Mouse (Mus musculus) ZHBTc4 (cell line): Measurements from ENCODE around the gene Fdxacb1.

Experiments
- DNase-seq: peaks from one replicate; pipeline ENCODE4 v3.0.0-alpha.2; 2011; ENCODE audit warnings: low read depth, low spot score

Gene Fdxacb1

DNA sequence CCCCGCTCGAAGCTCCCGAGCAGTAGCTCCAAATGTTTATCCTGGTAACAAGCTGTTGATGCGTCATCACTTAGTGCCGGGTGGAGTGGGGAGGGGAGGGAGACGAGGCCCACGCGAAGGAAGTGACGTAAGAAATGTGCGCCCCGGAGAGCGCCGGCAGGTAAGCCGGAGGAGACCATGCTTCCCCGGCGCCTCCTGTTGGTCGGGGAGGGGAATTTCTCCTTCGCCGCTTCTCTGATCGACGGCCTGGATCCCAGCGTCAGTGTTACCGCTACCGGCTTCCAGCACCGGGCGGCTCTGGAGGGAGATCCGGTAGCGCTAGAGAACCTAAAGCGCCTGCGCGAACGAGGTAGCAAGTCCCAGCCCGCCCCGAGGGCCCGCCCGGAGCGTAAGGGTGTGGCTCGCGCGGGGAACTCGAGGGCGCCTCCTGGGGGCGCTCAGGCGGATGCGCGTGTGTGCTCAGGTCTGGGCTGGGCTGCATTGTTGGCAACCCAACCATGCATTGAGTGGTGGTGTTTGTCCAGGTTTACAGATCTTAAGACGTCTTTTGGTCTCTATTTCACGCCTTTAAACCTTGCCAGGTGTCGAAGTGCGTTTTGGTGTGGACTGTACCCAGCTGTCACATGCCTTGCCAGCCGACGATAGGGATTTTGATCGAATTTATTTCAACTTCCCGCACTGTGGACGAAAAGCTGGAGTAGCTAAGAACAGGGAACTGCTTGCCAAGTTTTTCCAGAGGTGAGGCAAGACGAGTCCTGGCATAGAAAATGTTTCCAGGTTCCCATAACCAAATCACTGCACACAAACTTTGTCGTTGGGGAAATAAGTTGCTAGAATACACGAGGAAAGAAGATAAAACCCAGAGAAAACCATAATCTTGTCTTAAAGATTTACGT, at the start of gene Fdxacb1:
Gene Fdxacb1 (plus strand): TSS at position 130 of the 896 bp plus-strand sequence.
- DNase-seq, result peak; percentile 99

DNA sequence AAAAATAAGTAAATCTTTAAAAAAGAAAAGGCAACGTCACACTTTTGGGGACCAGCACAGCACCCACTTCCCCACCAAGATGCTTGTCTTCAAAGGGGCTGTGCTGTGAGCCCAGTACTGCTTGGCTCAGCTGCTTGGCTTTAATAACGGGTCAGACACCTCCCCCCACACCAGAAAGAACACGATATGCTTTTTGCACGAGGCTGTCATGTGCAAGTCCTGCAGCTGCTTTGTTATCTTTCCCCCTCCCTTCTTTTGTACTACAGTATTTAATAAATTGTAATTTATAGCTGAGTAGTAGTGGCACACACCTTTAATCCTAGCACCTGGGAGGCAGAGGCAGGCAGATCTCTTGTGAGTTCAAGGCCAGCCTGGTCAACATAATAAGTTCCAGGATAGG, 49.2 kb upstream of the Fdxacb1 start:
- DNase-seq, result no peak

GRCm38 (mm10) chr9:50721061-50721460, 47.0 kb upstream of the Fdxacb1 start:
- peak; percentile 67 for DNase-seq

DNA sequence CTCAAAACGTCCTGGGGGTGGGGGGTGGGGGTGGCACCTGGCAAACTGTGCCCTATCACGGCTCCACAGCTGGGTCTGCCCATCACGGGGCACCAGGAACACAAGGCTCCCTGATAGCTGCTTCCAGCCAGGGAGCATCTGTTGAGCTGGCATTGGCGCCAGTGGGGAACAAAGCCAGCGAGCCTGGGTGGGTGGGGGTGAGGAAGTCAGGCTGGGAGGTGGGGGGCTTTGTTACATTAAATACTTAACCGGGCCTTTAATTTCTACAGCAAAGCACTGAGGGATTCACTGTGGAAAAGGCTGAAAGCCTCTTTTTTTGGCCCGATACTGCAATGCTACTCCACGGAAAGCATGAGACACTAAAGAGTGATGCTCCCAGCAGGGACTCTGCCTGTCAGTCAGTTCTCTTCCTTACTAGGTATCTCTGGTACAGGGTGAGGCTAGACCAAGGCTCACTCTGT, 45.6 kb upstream of the Fdxacb1 start:
- DNase-seq, result no peak

- no peak for DNase-seq
These were observed 44.6 kb upstream of the Fdxacb1 start for GRCm38 (mm10) chr9:50723406-50723805.

DNA sequence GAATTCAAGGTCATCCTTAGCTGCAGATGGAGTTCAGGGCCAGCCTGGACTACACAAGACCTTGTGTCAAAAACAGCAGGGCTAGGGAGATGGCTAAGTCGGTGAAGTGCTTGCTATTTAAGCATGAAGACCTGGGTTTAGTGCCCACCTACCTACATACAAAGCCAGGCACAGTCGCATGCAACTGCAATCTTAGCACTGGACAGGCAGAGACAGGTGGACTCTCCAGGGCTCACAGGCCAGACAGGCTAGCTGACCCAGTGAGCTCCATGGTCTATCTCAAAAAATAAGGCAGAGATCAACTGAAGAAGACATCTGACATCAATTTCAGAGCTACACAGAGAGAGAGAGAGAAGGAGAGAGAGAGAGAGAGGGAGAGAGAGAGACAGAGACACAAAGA, 43.9 kb upstream of the Fdxacb1 start:
- no peak for DNase-seq

GRCm38 (mm10) chr9:50724661-50725330, 43.2 kb upstream of the Fdxacb1 start:
- no peak for DNase-seq

GRCm38 (mm10) chr9:50725921-50726590, 42.0 kb upstream of the Fdxacb1 start:
- no peak for DNase-seq

- DNase-seq, result peak; percentile 64
These were observed 40.7 kb upstream of the Fdxacb1 start for GRCm38 (mm10) chr9:50727171-50727924.

DNA sequence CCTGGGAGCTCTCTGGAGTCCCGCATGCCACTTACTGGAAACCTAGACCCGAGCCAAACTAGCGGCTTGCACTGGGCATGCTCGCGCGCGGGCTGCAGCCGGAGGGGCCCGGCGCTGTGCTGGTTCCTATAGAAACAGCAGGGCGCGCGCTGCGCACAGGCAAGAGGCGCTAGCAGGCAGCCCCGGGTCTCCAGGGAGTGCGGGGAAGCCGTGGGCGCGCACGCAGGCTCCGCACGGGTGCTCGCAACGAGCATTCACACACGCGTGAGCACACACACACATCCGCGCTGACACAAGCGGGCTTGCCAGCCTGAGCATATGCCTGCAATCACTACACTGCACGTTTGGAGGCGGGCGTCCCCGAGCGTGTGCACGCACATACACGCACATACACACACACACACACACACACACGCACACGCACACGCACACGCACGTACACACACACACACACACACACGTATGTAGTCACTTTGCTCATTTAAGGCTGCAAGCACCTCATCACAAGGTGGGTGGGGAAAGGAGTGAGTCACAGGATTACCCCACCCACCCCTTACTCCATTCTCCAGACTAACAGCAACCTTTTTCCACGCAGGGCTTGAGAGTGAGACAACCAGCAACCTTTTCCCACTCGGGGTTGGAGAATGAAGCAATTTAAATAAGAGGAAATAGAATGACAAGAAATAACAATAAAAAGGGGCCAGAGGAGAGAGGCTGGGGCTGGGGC, 39.9 kb upstream of the Fdxacb1 start:
- DNase-seq, result peak; percentile 93

DNA sequence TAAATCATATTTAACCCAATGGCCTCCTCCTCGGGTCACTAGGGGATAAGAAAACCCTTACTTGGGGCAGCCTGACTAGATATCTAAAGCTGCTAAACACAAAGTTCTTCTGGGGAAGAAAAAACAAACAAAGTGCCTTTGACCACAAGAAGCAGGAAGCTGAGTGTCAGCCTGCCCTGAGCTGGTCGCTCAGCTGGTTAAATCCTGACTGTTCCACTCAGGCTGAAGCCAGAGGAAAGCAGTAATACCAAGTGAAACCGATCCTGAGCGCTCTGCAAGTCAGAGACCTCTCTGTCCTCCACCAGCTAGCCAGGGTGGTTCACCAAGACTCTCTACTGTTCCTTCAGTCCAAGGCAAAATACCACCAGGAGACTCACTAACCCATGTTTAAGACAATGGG, 38.4 kb upstream of the Fdxacb1 start:
- DNase-seq, result peak; percentile 56

DNA sequence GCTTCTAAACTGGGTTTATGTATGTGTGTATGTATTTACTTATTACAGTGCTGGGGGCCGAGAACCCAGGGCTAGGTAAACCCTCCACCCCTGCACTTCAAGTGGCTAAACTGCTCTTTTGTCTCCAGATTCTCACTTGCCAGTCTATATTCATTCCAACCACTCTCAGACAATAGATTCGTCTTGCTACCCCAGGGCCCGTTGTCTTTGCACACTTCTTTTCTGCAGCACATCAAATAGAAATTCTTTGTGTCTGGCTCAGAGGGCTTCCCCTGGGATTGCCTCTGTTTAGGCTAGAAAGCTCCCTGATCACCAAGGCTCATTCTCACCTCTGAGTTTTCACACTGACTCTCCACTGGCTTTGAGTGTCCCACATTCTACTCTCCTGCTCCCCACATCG, 35.5 kb upstream of the Fdxacb1 start:
- peak; percentile 43 for DNase-seq

DNA sequence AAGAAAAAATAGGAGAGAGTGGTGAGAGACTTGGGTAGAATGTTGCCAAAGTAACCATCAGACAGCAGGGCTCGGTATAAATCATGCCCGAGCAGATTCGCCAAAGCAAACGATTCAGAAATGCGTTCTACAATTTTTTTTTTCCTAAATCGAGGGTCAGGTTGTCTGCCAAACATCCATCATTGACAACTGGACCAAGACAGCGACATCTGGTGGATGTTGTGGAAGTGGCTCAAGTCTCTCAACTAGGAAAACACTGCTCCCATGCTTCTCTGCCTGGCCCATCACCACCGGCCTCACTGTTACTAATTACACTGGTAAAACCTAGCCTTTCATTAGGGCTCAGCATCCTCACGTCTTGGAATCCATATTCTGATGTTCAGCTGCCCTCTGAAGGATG, 33.0 kb upstream of the Fdxacb1 start:
- peak; percentile 78 for DNase-seq

GRCm38 (mm10) chr9:50738914-50739870, 28.8 kb upstream of the Fdxacb1 start, which contains the start of gene Dixdc1:
TSS of gene Dixdc1 (minus strand) at chr9:50739517.
- DNase-seq, result peak; percentile 99

GRCm38 (mm10) chr9:50740867-50741784, 26.9 kb upstream of the Fdxacb1 start:
- DNase-seq, result peak; percentile 68

DNA sequence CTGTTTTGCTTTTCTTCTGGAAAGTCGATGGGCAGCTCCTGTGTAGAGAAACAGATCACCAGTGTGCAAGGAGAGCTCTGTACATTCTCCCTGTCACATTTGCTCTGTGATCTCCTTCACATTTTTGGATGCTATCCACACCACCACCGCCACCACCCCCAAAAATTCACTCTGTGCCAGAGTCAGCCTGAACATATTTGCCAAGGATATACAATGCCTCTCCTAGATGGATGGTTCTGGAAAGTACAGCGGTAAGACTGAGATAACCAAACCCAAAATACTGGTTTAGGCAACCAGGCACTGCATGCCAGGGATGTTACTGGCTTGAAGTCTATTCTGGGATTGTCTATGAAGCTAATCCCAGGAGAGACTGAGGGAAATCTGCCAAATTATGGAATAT, 25.8 kb upstream of the Fdxacb1 start:
- no peak for DNase-seq

- peak; percentile 31 for DNase-seq
These were observed 25.3 kb upstream of the Fdxacb1 start for GRCm38 (mm10) chr9:50742744-50743143.

DNA sequence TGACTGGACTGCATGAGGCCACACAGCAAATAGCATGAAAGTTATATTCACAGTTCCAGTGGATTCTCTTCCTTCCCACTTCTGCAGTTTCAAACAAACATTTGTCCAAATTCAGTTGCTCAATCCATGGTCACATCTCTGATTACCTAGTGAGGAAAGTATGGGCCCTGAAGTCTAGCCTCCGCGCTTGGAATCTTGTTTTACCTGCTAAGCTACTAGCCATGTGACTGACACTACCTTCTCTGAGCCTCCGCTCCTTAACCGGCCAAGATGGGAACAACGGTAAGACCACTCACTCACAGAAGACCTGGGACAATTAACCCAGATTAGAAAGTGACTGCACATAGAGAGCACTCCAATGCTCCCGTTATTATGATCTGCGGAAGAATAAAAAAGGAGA, 22.2 kb upstream of the Fdxacb1 start:
- DNase-seq, result no peak
